Mouse (Mus musculus): Measurements from ENCODE around the gene Loxl4.

DNA sequence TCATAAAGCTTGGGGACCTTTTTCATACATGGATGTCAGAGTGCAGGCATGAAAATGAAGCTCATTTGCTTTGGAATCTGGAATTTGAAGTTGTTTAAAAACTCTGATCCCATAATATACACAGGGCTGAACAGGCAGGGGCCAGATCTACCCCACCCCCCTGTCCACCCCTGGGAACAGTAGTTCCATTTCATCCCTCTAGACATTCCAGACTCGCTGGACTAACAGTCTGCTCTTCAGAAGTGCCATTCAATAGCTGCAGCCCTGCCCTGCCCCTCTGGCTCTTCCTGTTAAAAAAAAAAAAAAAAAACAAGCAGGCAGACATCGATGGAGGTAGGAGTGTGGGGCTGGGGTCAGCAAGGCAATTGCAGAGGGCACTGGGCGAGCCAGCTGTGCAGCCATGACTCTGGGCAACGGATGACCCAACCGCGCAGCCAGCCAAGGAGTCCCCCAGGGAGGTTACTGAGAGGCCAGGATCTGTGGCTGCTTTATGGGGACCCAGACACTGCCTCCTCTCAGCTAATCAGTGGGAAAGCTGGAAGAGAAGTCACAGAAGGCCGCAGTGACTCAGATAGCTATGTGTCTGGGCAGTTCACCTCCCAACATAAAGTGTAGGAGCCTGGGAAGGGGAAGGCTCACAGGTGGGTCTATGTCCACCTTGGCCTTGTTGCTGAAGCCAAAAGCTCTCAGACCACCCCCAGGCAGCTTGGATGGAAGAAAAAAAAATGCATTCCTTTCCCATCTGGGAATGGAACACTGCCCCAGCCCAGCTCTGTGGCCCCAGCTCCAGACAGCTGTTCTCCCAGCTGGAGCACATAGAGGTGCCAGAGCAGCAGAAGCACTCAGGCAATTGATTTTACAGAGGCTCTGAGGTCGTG is 26.2 kb upstream of the Loxl4 start:
- no peak for TF ChIP-seq CTCF (IDR thresholded peaks at IDR 0.05)
- TF ChIP-seq EP300 (IDR thresholded peaks at IDR 0.05) = no peak

Measured in lung, postnatal 0 days (tissue).